Comparison of ENCODE assay signal across 28 mouse cellular contexts in genomic region chr10:44366186-44366585, GRCm38 (mm10).
"Had no signal": no experiment of that assay in that cellular context is flagged by ENCODE, and none has a peak within 500 bp of the region (broad histone marks: within the 10 kb centered on the region; RNA-seq: fewer than 3 reads in every experiment).

No protein-coding gene starts in this region.

- H3K27ac ChIP-seq: embryonic facial prominence, embryonic 10.5 days; embryonic facial prominence, embryonic 12.5 days; embryonic facial prominence, embryonic 13.5 days; embryonic facial prominence, embryonic 15.5 days; forebrain, embryonic 12.5 days; forebrain, embryonic 13.5 days; forebrain, embryonic 15.5 days; gastrocnemius, adult 2 months; heart, adult 2 months; heart, embryonic 10.5 days had no signal

- H3K9me3 ChIP-seq: embryonic facial prominence, embryonic 10.5 days; embryonic facial prominence, embryonic 12.5 days; embryonic facial prominence, embryonic 13.5 days; embryonic facial prominence, embryonic 15.5 days; forebrain, embryonic 12.5 days; forebrain, embryonic 13.5 days; forebrain, embryonic 15.5 days; heart, embryonic 10.5 days had no signal

- H3K9ac ChIP-seq: embryonic facial prominence, embryonic 12.5 days; embryonic facial prominence, embryonic 13.5 days; embryonic facial prominence, embryonic 15.5 days; forebrain, embryonic 12.5 days; forebrain, embryonic 13.5 days; forebrain, embryonic 15.5 days; forebrain, postnatal 0 days had no signal

- ATAC-seq: forebrain, embryonic 13.5 days; forebrain, embryonic 14.5 days; forebrain, embryonic 15.5 days; forebrain, embryonic 16.5 days; forebrain, postnatal 0 days had no signal

- H3K4me3 ChIP-seq: embryonic facial prominence, embryonic 10.5 days; embryonic facial prominence, embryonic 12.5 days; embryonic facial prominence, embryonic 13.5 days; embryonic facial prominence, embryonic 15.5 days; erythroblast, embryonic 14.5 days; forebrain, embryonic 12.5 days; forebrain, embryonic 13.5 days; forebrain, embryonic 15.5 days; gastrocnemius, adult 2 months; heart, adult 2 months; heart, embryonic 10.5 days had no signal

- H3K4me2 ChIP-seq: embryonic facial prominence, embryonic 12.5 days; embryonic facial prominence, embryonic 13.5 days; embryonic facial prominence, embryonic 15.5 days; forebrain, embryonic 12.5 days; forebrain, embryonic 13.5 days; forebrain, embryonic 15.5 days had no signal

- H3K36me3 ChIP-seq: embryonic facial prominence, embryonic 12.5 days; embryonic facial prominence, embryonic 13.5 days; embryonic facial prominence, embryonic 15.5 days; forebrain, embryonic 12.5 days; forebrain, embryonic 15.5 days had no signal

- H3K27me3 ChIP-seq: embryonic facial prominence, embryonic 12.5 days; embryonic facial prominence, embryonic 13.5 days; embryonic facial prominence, embryonic 15.5 days; forebrain, embryonic 12.5 days; forebrain, embryonic 13.5 days; forebrain, embryonic 15.5 days had no signal

- DNase-seq: cerebellum, adult 8-10 months; cerebellum, adult 9-10 months; cerebellum, adult 9-11 months; cerebellum, postnatal 10 days; cerebellum, postnatal 14 days; cerebellum, postnatal 25 days; cerebellum, postnatal 36 days; embryo, embryonic 11 days; forebrain, postnatal 0 days; gastrocnemius, adult 2 months; gastrocnemius, postnatal 10 days; gastrocnemius, postnatal 14 days; gastrocnemius, postnatal 25 days; gastrocnemius, postnatal 36 days; heart, adult 11 months; heart, adult 18-20 months; heart, adult 2 months had no signal

- H3K4me1 ChIP-seq: embryonic facial prominence, embryonic 13.5 days; embryonic facial prominence, embryonic 15.5 days; forebrain, embryonic 12.5 days; forebrain, embryonic 13.5 days; forebrain, embryonic 15.5 days had no signal
